Mouse (Mus musculus): ENCODE measurements around the gene Bysl.

- no peak for TF ChIP-seq TAL1 (IDR thresholded peaks at IDR 0.05; ENCODE audit: low read length)
- no peak for TF ChIP-seq GATA1 (IDR thresholded peaks at IDR 0.05; ENCODE audit: low read length)
Measured at GRCm38 (mm10) chr17:47596839-47597164, 14.5 kb downstream of the Bysl start.
